Mouse (Mus musculus): ENCODE measurements around the gene Gnl3l.

Gene Gnl3l

GRCm38 (mm10) chrX:150956522-150957300, 60.4 kb downstream of the Gnl3l start:
- peak; percentile 18 for DNase-seq (ENCODE audit: low spot score)

- DNase-seq (ENCODE audit: low spot score): no peak
Observed at GRCm38 (mm10) chrX:150956016-150956415, 61.1 kb downstream of the Gnl3l start.

DNA sequence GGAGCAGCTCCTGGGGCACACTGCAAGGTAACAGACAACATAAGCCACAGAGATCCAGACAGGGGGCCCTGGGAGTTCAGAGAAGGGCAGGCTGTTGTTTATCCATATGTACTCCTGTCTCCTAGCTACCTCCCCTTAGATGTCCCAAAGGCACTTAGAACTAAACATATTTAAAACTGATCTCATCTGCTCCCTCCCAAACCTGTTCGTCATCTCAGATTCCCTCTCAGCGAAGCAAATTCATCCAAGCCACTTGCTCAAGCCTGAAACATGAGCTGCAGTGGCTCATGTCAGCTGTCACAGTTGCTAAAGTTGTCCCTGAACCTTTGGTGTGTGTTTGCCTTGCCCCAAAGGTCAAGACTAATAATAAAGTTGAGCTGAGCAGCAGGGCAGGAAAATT, 61.7 kb downstream of the Gnl3l start:
- no peak for DNase-seq (ENCODE audit: low spot score)

DNA sequence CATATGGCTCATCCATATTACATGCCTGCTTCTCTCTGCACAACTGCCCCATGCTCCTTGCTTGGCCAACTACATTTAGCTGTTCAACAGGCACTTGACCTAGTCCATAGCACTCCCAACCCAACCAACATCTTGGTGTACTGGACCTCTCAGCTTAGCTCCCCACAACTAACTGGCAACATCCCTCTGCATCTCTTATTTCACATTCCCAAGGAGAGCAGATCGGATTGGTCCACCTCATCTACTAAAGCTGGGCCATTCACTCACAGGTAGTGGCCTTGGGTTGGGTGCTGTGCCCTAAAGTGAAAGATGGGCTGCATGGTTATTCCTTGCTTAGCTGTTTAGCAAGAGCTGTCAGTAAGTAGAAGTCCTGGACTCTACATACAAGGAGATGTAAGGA, 62.4 kb downstream of the Gnl3l start:
- DNase-seq (ENCODE audit: low spot score): no peak
